Mouse (Mus musculus): ENCODE results near the gene Ddc.

The Ddc gene

GRCm38 (mm10) chr11:11825670-11826069 is 72.3 kb downstream of the Ddc start:
- no peak for DNase-seq (ENCODE audit: low spot score in 2 of 2)

GRCm38 (mm10) chr11:11824970-11825635 is 72.8 kb downstream of the Ddc start:
- DNase-seq (ENCODE audit: low spot score in 2 of 2) = no peak

- DNase-seq (ENCODE audit: low spot score in 2 of 2) = no peak
These were observed 73.7 kb downstream of the Ddc start for GRCm38 (mm10) chr11:11823980-11824911.

- no peak for DNase-seq (ENCODE audit: low spot score in 2 of 2)
These were observed 75.5 kb downstream of the Ddc start for GRCm38 (mm10) chr11:11822181-11823095.

GRCm38 (mm10) chr11:11821387-11821975 is 76.5 kb downstream of the Ddc start:
- DNase-seq (ENCODE audit: low spot score in 2 of 2) = no peak

DNA sequence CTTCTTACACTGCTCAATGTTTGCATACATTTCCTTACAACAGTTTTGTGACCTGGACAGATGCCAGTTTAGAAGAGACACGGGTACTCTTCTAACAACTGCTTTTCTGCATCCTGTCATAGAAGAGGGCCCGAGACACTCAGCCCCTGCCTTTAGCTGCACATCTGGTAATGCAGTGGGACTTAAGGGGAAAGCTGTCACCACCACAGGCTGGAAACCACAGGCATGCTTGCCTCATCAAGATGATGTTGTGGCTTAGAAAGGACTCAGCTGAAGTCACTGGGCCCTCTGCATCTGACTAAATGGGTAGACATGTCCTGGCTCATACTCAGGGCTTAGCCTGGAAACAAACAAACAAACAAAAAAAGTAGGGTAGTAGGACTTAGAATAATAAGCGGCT is 77.2 kb downstream of the Ddc start:
- no peak for DNase-seq (ENCODE audit: low spot score in 2 of 2)

GRCm38 (mm10) chr11:11820251-11820650 is 77.7 kb downstream of the Ddc start:
- DNase-seq (ENCODE audit: low spot score in 2 of 2) = peak; percentile 53 to 74

DNA sequence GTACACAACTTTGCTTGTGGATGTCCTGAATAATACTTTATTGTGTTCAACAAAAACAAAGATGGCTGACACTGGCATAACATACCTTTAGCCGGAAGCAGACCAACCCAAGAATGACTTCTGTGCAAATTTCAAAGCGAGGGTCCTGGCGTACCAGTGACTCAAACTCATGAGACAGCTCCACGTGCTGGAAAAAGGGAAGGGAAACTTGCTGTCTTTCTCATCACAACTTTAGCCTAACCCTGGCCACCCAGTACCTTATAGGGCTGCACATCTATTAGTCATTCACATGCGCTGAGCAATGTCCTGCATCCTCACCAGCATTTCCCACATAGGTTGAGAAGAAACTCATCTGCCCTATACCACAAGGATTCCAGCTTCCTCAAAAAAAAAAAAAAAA is 78.7 kb downstream of the Ddc start:
- no peak for DNase-seq (ENCODE audit: low spot score in 2 of 2)

DNA sequence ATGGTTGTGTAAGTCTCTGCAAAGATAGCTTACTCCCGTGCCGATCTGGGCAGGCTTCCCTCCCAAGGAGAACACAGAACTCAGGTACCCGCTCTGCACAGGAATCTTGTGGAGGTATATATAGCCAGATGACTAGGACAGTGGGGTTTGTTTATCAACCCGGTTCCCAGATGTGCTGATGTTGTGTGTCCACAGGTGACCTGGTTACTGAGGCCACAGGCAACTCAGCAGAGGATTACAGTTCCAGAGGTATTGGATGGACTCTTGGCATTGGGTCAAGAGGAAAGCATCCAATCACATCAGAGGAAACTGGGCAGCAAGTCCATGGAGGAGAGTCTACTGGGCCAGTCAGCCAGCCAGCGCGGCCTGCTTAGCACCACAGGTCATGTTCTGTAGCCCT is 79.1 kb downstream of the Ddc start:
- DNase-seq (ENCODE audit: low spot score in 2 of 2) = no peak

DNA sequence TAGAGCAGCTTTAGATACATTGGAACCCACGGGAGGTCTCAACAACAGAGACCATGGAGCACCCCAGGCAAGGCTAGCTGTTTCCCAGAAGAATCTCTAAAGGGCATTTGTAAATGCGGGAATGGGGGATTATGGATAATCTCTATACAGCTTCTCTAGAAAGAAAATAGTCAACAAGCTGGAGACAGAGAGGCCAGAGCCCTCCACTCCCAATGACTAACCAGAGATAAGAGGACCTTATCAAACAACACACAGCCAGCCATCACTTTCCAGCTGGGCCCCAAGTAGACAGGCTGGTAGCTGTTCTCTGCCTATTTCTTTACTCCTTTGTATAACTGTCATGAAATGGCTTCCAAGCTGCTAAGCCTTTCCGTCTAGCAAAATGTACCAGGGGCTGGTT is 82.2 kb downstream of the Ddc start:
- DNase-seq (ENCODE audit: low spot score in 2 of 2) = peak in 1 of 2 experiments; percentile 20

DNA sequence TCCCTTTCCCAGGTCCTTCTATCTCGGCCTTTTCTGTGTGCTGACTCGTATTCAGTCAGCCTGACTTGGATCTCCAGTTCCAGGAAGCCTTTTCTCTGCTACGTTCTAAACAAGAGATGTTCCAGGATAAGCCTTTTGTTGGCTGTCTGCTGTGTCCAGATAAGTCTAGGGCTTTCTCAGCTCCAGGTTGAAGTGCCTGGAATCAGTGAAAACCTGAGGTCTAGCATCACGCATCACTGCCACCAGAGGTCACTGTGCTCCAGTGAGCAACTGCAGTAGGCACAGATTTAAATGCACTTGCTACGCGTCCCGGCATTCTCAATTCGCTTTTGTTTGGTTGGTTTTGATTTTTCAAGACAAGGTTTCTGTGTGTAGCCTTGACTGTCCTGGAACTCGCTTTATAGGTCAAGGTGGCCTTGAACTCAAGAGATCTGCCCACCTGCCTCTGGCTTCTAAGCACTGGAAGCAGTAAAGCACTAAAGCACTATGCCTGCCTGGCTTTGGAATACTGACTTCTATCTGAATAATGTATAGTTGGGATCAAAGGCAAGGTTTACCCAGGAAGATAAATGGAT is 86.0 kb downstream of the Ddc start:
- peak; percentile 59 to 66 for DNase-seq (ENCODE audit: low spot score in 2 of 2)

- no peak for DNase-seq (ENCODE audit: low spot score in 2 of 2)
These were observed 88.4 kb downstream of the Ddc start for GRCm38 (mm10) chr11:11809404-11810175.

DNA sequence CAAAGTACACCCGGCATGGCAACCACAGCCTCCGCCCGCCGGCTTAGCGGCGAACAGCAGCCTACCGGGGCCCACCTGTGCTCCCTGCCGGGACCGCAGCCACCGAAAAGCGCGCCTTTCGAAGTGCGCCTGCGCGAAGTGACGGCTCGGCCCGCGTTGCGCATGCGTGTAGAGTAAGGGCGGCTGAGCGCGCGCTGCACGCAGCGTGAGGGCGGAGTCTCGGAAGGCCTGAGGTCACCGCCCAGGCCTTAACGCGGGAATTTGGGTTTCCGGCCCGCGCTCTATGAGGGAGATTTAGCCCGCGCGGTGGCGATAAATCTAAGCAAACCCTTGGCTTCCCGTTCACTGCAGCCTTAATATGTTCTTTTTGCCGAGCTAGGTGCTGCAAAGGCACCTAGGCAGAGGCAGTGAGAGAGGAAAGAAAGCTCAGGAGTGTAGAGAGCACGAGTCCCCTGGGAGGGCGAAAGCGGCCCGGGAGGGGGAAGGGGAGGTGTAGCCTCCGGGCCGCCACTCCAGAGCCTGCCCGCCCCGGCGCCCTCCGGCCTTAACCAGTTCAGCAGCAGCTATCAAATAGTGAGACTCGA is 89.0 kb downstream of the Ddc start, which contains the start of gene Fignl1:
Gene Fignl1, minus strand, starts transcription at position 143 of the 584 bp plus-strand sequence.
- DNase-seq (ENCODE audit: low spot score in 2 of 2) = peak; percentile 96

DNA sequence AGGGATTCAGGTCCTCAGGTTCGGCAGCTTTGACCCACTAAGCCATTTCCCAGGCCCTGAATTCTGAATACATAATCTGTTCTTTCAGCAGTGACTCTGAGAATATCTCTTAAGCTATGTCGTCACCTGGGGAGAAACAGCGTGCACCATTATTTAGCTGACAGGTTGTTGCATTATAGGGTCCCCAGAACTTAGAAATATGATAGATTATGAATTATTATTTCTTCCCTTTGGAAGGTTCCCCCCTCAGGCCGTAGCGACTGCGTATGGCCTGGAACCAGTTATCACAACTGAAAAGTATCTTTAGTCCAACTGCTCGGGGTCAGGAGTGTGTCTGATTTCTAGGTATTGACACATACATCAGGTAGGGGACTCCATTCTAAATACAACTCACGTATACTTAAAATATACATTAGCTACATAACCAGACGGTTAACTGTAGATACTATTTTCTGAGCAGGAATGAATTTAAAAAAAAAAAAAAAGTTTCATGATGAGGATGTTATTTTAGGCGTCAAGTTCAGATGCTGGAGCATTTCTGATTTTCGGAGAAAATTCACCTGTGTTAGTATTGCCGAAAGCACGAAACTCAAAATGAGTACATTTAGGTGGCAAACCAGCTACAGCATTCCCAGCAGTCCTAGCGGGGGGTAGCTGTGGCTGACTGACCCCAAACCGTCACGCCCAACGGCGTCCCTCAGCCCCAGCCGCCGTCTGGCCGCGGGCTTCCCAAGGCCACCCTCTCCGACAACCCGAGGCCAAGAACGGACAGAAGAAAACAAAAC is 89.7 kb downstream of the Ddc start:
- no peak for DNase-seq (ENCODE audit: low spot score in 2 of 2)

DNA sequence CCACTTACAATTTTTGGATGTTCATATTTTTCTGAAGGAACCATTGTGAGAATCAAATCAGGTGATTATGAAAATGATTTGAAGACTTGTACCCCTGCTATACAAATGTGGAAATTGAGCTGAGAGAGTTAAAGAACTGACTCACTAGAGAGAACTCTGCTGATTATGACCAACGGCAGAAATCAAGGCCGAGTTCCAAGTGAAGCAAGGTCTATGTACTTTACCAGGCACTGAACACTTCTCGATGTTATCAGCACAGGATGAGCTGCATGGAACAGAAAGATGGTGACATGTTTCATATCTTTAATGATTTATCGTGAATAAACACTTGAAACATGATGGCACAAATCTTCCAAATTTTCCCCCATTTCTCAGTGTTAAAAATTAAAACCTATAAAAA is 92.0 kb downstream of the Ddc start:
- no peak for DNase-seq (ENCODE audit: low spot score in 2 of 2)

GRCm38 (mm10) chr11:11804421-11804820 is 93.5 kb downstream of the Ddc start:
- no peak for DNase-seq (ENCODE audit: low spot score in 2 of 2)

DNA sequence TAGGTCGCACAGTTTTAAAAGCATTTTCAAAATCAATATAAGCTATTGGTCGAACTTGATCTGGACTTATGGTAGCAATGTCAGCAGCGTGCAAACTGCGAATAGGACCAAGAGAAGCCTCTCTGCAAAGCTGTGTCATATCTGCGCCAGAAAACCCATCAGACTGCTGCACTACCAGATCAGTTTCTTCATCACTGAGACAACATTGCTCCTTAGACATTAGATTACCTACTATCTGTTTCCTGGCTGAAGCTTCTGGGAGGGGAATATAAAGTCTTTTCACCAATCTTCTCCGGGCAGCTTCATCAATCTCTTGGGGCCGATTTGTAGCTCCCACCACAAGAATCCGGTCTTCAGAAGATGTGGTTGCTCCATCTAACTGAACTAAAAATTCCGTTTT is 96.9 kb downstream of the Ddc start:
- no peak for DNase-seq (ENCODE audit: low spot score in 2 of 2)

DNA sequence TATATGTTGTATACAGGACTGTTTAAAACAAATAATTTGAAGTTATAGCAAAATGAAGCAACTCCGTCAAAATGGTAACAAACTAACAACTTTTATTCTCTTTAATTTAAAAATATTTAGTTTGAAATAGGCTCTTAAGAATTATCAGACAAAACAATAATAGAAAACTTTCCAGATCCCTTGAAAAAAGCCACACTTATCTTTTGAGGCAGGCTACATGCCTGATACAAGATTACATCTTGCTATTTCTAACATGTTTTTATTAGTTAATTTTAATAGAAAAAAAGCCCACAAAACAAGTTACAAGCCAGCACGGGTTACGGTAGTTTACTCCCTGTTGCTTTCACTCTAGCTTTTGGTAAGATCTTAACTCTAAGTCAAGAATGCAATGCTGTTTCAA is 97.6 kb downstream of the Ddc start:
- no peak for DNase-seq (ENCODE audit: low spot score in 2 of 2)

GRCm38 (mm10) chr11:11798690-11799089 is 99.3 kb downstream of the Ddc start:
- no peak for DNase-seq (ENCODE audit: low spot score in 2 of 2)
